Mouse (Mus musculus) midbrain, postnatal 0 days (tissue): ENCODE measurements at regions not wholly inside any gene's neighbourhood (a gene's known extent, or its start where the extent isn't known, plus 50 kb on each side); places are given as distances from the start of the nearest gene placed in this dataset.

Experiments used
- ATAC-seq: fragments of 200-750 bp; cut with Nextera tagmentation; 2 replicates; pipeline ENCODE4 v1.8.0; 2017; ENCODE audit warnings: moderate number of reproducible peaks, mild to moderate bottlenecking, moderate TSS enrichment, moderate library complexity; ENCODE audit not compliant: low FRiP score
- DNase-seq: peaks from one replicate; pipeline ENCODE4 v3.0.0-alpha.2; 2015; ENCODE audit warnings: low spot score
- H3K27ac ChIP-seq: fragments of 300-500 bp; sonication (generic); 2 replicates; pipeline ENCODE4 v1.5.1; 2014; ENCODE audit warnings: low read depth, mild to moderate bottlenecking, low read length, mixed read lengths
- H3K27me3 ChIP-seq: fragments of 300-500 bp; sonication (generic); 2 replicates; pipeline ENCODE4 v1.6.1; 2014; ENCODE audit warnings: low read length, control low read depth, mixed read lengths; ENCODE audit not compliant: insufficient read depth
- H3K36me3 ChIP-seq: fragments of 300-500 bp; sonication (generic); 2 replicates; pipeline ENCODE4 v1.6.1; 2014; ENCODE audit warnings: low read length, control low read depth, mixed read lengths; ENCODE audit not compliant: insufficient read depth
- H3K4me1 ChIP-seq: fragments of 300-500 bp; sonication (generic); 2 replicates; pipeline ENCODE4 v1.6.1; 2014; ENCODE audit warnings: mild to moderate bottlenecking, control low read depth, antibody characterized with exemption, low read length, mixed read lengths; ENCODE audit not compliant: insufficient read depth
- H3K4me2 ChIP-seq: fragments of 300-500 bp; sonication (generic); 2 replicates; pipeline ENCODE4 v1.6.1; 2014; ENCODE audit warnings: low read depth, mild to moderate bottlenecking, low read length, mixed read lengths; ENCODE audit not compliant: poor library complexity, severe bottlenecking
- H3K4me3 ChIP-seq: fragments of 300-500 bp; sonication (generic); 2 replicates; pipeline ENCODE4 v1.5.1; 2014; ENCODE audit warnings: low read depth, mild to moderate bottlenecking, low read length, moderate library complexity
- H3K9ac ChIP-seq: fragments of 300-500 bp; sonication (generic); replicated peaks from 2 replicates; pipeline ENCODE4 v1.6.1; 2014; ENCODE audit warnings: mild to moderate bottlenecking, low read length, moderate library complexity, mixed read lengths; ENCODE audit not compliant: poor library complexity, severe bottlenecking
- H3K9me3 ChIP-seq: fragments of 300-500 bp; sonication (generic); 2 replicates; pipeline ENCODE4 v1.6.1; 2016; ENCODE audit warnings: low read length, control low read depth
- CTCF ChIP-seq: IDR thresholded peaks from 2 replicates; pipeline ENCODE4 v1.5.1; 2016; ENCODE audit warnings: antibody characterized with exemption, mild to moderate bottlenecking
- WGBS: fragments of 180-500 bp; shearing (Covaris S2); extraction: QIAGEN DNeasy Blood & Tissue Kit; methylation state at CpG from one replicate; pipeline ENCODE4 v1.1.7; 2014; 5-methylcytosine and 5-hydroxymethylcytosine counted together

GRCm38 (mm10) chr11:17324651-17325050 lies 67.3 kb downstream of the C1d start:
- no peak overlapping the region for H3K27ac ChIP-seq
- no peaks in the 10 kb centered on the region for H3K4me1 ChIP-seq
- no peak for DNase-seq
- no peak for TF ChIP-seq CTCF
- ATAC-seq, result no peak
- no peak overlapping the region for H3K9ac ChIP-seq
- no peak overlapping the region for H3K4me3 ChIP-seq
- H3K27me3 ChIP-seq, result no peaks in the 10 kb centered on the region
- no peaks in the 10 kb centered on the region for H3K36me3 ChIP-seq
- H3K4me2 ChIP-seq, result no peak overlapping the region
- WGBS, result 26% methylated on average over 4 of the region's 4 CpGs
- H3K9me3 ChIP-seq, result no peaks in the 10 kb centered on the region

DNA sequence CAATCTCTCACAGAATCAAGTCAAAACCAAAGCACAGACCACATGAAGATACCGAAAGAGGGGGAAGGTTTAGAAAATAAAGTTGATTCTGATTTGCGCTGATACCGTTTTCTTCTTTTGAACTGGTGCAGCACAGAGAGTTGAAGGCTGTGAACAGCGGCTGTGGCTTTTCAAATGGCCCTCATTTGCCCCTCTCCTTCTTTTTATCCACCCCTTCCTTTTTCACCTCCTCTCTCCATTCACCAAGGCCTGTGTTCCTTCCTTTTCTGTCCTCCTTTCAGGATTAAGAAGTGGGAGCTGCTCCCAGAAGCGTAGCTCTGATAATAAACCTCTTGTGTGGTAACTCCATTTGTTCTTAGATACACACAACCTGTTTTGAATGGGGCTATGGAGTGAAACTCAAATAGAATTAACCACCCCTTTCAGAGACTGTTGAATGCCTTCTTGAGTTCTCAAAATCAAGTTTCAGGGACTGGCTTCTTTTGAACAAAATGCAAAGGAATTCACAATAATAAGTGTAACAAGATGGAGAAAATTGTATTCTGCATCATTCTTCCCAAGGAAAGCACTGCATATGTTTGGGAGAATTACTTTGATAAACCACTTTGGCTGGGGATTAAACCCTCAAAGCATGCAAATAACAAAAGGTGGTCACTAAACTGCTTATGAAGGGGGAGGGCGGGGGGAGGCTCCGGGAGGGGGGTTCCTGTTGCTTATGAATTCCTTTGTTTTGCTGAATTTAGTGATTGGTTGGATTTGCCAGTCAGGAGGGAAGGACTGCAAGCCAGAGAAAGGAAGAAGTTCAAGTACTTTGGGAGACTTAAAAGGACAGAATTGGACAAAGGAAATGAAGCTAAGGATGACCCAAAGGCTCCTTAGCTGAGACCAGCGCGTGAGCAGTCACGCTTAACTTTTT lies 68.6 kb downstream of the C1d start:
- H3K4me1 ChIP-seq, result no peaks in the 10 kb centered on the region
- no peak overlapping the region for H3K4me2 ChIP-seq
- no peaks in the 10 kb centered on the region for H3K27me3 ChIP-seq
- ATAC-seq (no peak), DNase-seq (peak; percentile 14)
- 23% methylated on average over 10 of the region's 10 CpGs for WGBS
- H3K36me3 ChIP-seq, result no peaks in the 10 kb centered on the region
- H3K27ac ChIP-seq, result no peak overlapping the region
- no peak for TF ChIP-seq CTCF
- H3K4me3 ChIP-seq, result no peak overlapping the region
- H3K9me3 ChIP-seq, result no peaks in the 10 kb centered on the region
- H3K9ac ChIP-seq, result no peak overlapping the region

- no peak for DNase-seq
- Histone ChIP-seq H3K27ac (no peak overlapping the region), H3K27me3 (no peaks in the 10 kb centered on the region), H3K9ac (no peak overlapping the region), H3K36me3 (no peaks in the 10 kb centered on the region), H3K4me3 (no peak overlapping the region), H3K9me3 (no peaks in the 10 kb centered on the region), H3K4me2 (no peak overlapping the region), H3K4me1 (no peaks in the 10 kb centered on the region)
- WGBS, result 10% methylated on average over 4 of the region's 4 CpGs
- ATAC-seq, result no peak
- TF ChIP-seq CTCF, result no peak
Observed at GRCm38 (mm10) chr11:17326695-17327094, 69.3 kb downstream of the C1d start.

GRCm38 (mm10) chr11:17351476-17351875 lies 94.1 kb downstream of the C1d start:
- no peak for TF ChIP-seq CTCF
- H3K36me3 ChIP-seq, result no peaks in the 10 kb centered on the region
- 93% methylated on average over 1 of the region's 1 CpGs for WGBS
- no peaks in the 10 kb centered on the region for H3K9me3 ChIP-seq
- H3K9ac ChIP-seq, result no peak overlapping the region
- no peak overlapping the region for H3K27ac ChIP-seq
- H3K4me2 ChIP-seq, result no peak overlapping the region
- no peak overlapping the region for H3K4me3 ChIP-seq
- DNase-seq (no peak), ATAC-seq (no peak)
- H3K27me3 ChIP-seq, result no peaks in the 10 kb centered on the region
- H3K4me1 ChIP-seq, result no peaks in the 10 kb centered on the region

DNA sequence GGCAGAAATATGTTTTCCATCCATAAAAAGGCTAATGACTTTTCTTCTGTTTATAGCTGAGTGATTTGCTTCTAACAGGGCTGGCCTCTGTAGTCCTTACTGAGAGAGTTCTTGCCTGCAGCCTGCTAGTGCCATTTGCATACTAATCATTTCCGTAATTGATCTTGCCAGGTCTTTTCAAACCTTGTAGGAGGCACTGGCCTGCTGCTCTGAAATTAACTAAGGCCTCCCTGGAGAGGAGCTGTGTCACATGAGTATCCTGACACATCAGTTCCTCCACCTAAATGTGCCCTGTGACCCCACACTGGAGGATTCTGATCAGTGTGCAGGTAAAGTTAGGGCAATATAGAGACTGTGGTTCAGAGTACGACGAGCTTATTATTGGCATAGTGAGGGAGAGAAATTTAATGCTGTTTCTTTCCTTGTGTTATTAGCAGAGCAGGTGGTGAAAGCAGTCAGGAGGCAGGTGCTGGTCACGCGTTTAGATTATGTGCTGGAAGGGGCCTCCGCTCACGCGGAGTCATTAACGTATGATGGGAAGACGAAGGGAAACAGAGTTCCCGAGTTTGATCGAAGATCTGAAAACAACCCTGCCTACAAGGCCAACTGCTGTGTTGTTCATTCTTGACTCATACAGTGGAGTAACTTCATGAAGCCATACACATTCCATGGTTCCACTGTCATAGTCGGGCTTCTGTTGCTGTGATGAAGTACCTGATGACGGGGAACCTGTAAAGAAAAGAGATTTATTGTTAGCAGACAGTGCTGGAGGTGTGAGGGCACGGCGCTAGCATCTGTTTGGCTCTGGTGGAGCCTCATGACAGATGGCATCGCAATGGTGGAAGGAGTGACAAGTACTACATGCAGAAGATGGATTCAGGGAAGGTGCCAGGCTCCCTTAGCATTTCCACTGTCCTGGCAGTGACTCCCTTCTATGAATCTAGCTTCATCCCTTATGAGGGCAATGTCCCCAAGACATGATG lies 95.1 kb downstream of the C1d start:
- no peaks in the 10 kb centered on the region for H3K36me3 ChIP-seq
- 69% methylated on average over 17 of the region's 17 CpGs for WGBS
- H3K27ac ChIP-seq, result 0 out of 2 replicates have a peak overlapping the region, but pooled peaks have one; percentile 32
- H3K4me1 ChIP-seq, result no peaks in the 10 kb centered on the region
- H3K4me3 ChIP-seq, result no peak overlapping the region
- peak; percentile 72 for DNase-seq
- H3K27me3 ChIP-seq, result no peaks in the 10 kb centered on the region
- H3K4me2 ChIP-seq, result no peak overlapping the region
- H3K9ac ChIP-seq, result no peak overlapping the region
- no peak for TF ChIP-seq CTCF
- peak; percentile 63; the same call in 1 of the 2 replicates for ATAC-seq
- H3K9me3 ChIP-seq, result no peaks in the 10 kb centered on the region
